Comparison of ENCODE assay signal across 8 mouse cellular contexts in the genomic region with DNA sequence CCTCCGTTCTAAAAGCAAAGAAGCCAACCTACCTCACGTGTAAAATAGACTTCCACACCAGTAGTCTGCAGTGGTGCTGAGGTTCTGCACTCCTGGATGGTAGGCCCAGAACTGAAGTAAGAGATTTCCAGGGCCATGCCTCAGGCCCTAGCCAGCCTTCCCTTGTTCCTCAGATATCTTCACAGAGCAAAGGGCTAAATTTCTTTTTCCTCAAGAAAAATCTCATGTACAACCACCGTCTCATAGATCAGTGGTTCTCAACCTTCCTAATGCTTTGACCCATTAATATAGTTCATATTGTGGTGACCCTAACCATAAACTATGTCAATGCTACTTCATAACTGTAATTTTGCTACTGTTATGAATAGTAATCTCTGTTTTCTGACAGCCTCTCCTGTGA.
A peak's percentile ranks its signal among the peaks of the same experiment; 100 is the strongest.
DNase-seq lines count a peak whose midpoint lies in the region; ATAC-seq and TF ChIP-seq lines count a peak whose summit lies in the region.

No protein-coding gene starts in this region.

- no peak overlapping the region for H3K27ac ChIP-seq in liver, adult 2 months (replicated peaks; ENCODE audit: insufficient read depth, low read depth, low read length)
- H3K27ac ChIP-seq in embryonic facial prominence, embryonic 15.5 days (replicated peaks): peak overlapping the region; percentile 49; the same call in 1 of the 2 replicates
- H3K27ac ChIP-seq in limb, embryonic 10.5 days: peak overlapping the region; percentile 97
- H3K27ac ChIP-seq in neural tube, embryonic 14.5 days (ENCODE audit: low read depth, low read length): 0 out of 2 replicates have a peak overlapping the region, but pooled peaks have one; percentile 28

- peaks cover 7% of the 10 kb centered on the region; the same call in 1 of the 2 replicates for H3K4me1 ChIP-seq in liver, adult 2 months (ENCODE audit: control insufficient read depth, insufficient read depth, low read length)
- peaks cover 41% of the 10 kb centered on the region for H3K4me1 ChIP-seq in embryonic facial prominence, embryonic 15.5 days
- peaks cover 58% of the 10 kb centered on the region for H3K4me1 ChIP-seq in limb, embryonic 10.5 days
- H3K4me1 ChIP-seq in neural tube, embryonic 14.5 days (ENCODE audit: control insufficient read depth, insufficient read depth, low read length): peaks cover 40% of the 10 kb centered on the region

- H3K79me2 ChIP-seq in liver, adult 2 months (ENCODE audit: control insufficient read depth, insufficient read depth, low read length): peaks cover 17% of the 10 kb centered on the region

- H3K36me3 ChIP-seq in liver, adult 2 months (ENCODE audit: control insufficient read depth, insufficient read depth, low read length): no peaks in the 10 kb centered on the region
- H3K36me3 ChIP-seq in embryonic facial prominence, embryonic 15.5 days: no peaks in the 10 kb centered on the region
- no peaks in the 10 kb centered on the region for H3K36me3 ChIP-seq in limb, embryonic 10.5 days
- no peaks in the 10 kb centered on the region for H3K36me3 ChIP-seq in neural tube, embryonic 14.5 days (ENCODE audit: control insufficient read depth, insufficient read depth, low read length)

- 0 out of 2 replicates have a peak overlapping the region, but pooled peaks have one; percentile 80 for H3K9ac ChIP-seq in liver, adult 2 months (ENCODE audit: low read depth, low read length)
- no peak overlapping the region for H3K9ac ChIP-seq in embryonic facial prominence, embryonic 15.5 days
- H3K9ac ChIP-seq in neural tube, embryonic 14.5 days (replicated peaks; ENCODE audit: low read depth, low read length): no peak overlapping the region

- no peak for TF ChIP-seq POLR2A in liver, adult 2 months (IDR thresholded peaks at IDR 0.05; ENCODE audit: extremely low read depth, insufficient read depth, low read length)

- H3K27me3 ChIP-seq in liver, adult 2 months (ENCODE audit: control insufficient read depth, insufficient read depth, low read length): no peaks in the 10 kb centered on the region
- H3K27me3 ChIP-seq in embryonic facial prominence, embryonic 15.5 days: no peaks in the 10 kb centered on the region; the same call in 1 of the 2 replicates
- H3K27me3 ChIP-seq in limb, embryonic 10.5 days (ENCODE audit: low read depth, poor library complexity, severe bottlenecking): peaks cover 20% of the 10 kb centered on the region; the same call in 1 of the 2 replicates
- H3K27me3 ChIP-seq in neural tube, embryonic 14.5 days (ENCODE audit: control insufficient read depth, insufficient read depth, low read length): peaks cover 5% of the 10 kb centered on the region; the same call in 1 of the 2 replicates

- ATAC-seq in embryonic facial prominence, embryonic 15.5 days (ENCODE audit: insufficient number of reproducible peaks, low FRiP score, low TSS enrichment, low read depth): no peak
- no peak for ATAC-seq in neural tube, embryonic 14.5 days (ENCODE audit: low read depth)

- no peak for TF ChIP-seq CTCF in liver, adult 2 months (IDR thresholded peaks at IDR 0.05; ENCODE audit: low read depth, low read length)

- H3K4me2 ChIP-seq in embryonic facial prominence, embryonic 15.5 days (replicated peaks): peak overlapping the region; percentile 91
- H3K4me2 ChIP-seq in neural tube, embryonic 14.5 days (ENCODE audit: low read depth, low read length): peak overlapping the region; percentile 91

- no peak for DNase-seq in liver, adult 2 months (ENCODE audit: extremely low read depth, low read depth, low spot score)
- DNase-seq in liver: no peak
- no peak for DNase-seq in limb, embryonic 10.5 days (ENCODE audit: low spot score)
- DNase-seq in adrenal gland, adult 8-10 months: no peak
- no peak for DNase-seq in cerebellum, postnatal 10 days
- DNase-seq in layer of hippocampus, adult 18-20 months (ENCODE audit: low spot score in 2 of 2): no peak

- WGBS in liver, adult 2 months: 40% methylated on average over 3 of the region's 3 CpGs
- 34% methylated on average over 3 of the region's 3 CpGs for WGBS in embryonic facial prominence, embryonic 15.5 days
- 41% methylated on average over 3 of the region's 3 CpGs for WGBS in limb, embryonic 10.5 days
- 39% methylated on average over 3 of the region's 3 CpGs for WGBS in neural tube, embryonic 14.5 days

- H3K4me3 ChIP-seq in liver, adult 2 months (ENCODE audit: insufficient read depth, low read depth, low read length): peak overlapping the region; percentile 83; the same call in 1 of the 2 replicates
- H3K4me3 ChIP-seq in embryonic facial prominence, embryonic 15.5 days (replicated peaks): peak overlapping the region; percentile 82
- peak overlapping the region; percentile 99 for H3K4me3 ChIP-seq in limb, embryonic 10.5 days
- H3K4me3 ChIP-seq in neural tube, embryonic 14.5 days (ENCODE audit: low read depth, low read length): peak overlapping the region; percentile 99; the same call in 1 of the 2 replicates

- H3K9me3 ChIP-seq in embryonic facial prominence, embryonic 15.5 days (replicated peaks): no peaks in the 10 kb centered on the region
- no peaks in the 10 kb centered on the region for H3K9me3 ChIP-seq in limb, embryonic 10.5 days (replicated peaks)
- no peaks in the 10 kb centered on the region for H3K9me3 ChIP-seq in neural tube, embryonic 14.5 days (ENCODE audit: control insufficient read depth, low read length)
